Mouse (Mus musculus) kidney, adult 2 months (tissue): ENCODE results near the gene Ggt1.

Experiments
- CTCF ChIP-seq: fragments of 200-500 bp; conservative IDR thresholded peaks from 2 replicates; pipeline ENCODE4 v1.5.1; 2011; ENCODE audit warnings: low read depth, mild to moderate bottlenecking, control low read depth, low read length, moderate library complexity, mixed read lengths; ENCODE audit not compliant: insufficient read depth, insufficient read length
- POLR2A ChIP-seq: fragments of 200-500 bp; IDR thresholded peaks from one replicate; pipeline ENCODE4 v1.6.1; 2011; ENCODE audit warnings: low read depth, low read length, control low read depth

DNA sequence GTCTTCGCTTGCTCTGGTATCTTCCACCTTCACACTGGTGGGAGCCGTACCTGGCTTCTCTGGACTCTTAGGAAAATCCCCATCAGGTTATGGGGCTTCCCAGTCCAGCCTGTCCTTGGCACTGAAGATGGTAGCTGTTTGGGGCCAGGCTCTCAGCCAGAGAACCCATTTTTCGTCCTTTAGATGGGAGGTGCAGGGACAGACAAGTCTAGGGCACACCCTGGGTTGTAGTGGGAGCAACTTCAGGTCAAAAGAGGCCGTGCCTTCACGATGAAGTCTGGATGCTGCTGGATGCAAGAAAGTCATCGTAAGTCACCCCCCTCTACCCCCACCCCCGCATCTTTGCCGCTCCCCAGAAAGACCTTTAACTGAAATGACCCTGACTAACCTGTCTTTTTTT lies 73.2 kb downstream of the Ggt1 start:
- no peak for TF ChIP-seq POLR2A
- no peak for TF ChIP-seq CTCF
